Mouse (Mus musculus) cerebellum, adult 2 months (tissue): ENCODE data around the gene Gstcd. TPM values are rescaled to one million over a fixed set of nuclear protein-coding genes. Genes with fewer than 3 reads are reported as not detected.

ENCODE experiments used
- DNase-seq, 2 experiments: peaks; one replicate each; pipeline ENCODE4 v3.0.0; 2021
- H3K27ac ChIP-seq: fragments of 200-500 bp; 2 replicates; pipeline ENCODE4 v1.5.1; 2012; ENCODE audit warnings: low read length, control low read depth, inconsistent platforms; ENCODE audit not compliant: insufficient read depth
- H3K27me3 ChIP-seq: fragments of 200-500 bp; 2 replicates; pipeline ENCODE4 v1.6.1; 2012; ENCODE audit warnings: inconsistent platforms, mild to moderate bottlenecking, low read length, moderate library complexity; ENCODE audit not compliant: control insufficient read depth, insufficient read depth
- H3K4me1 ChIP-seq: fragments of 200-500 bp; 2 replicates; pipeline ENCODE4 v1.6.1; 2011; ENCODE audit warnings: low read length; ENCODE audit not compliant: control insufficient read depth, insufficient read depth
- H3K4me3 ChIP-seq: fragments of 200-500 bp; replicated peaks from 2 replicates; pipeline ENCODE3; 2011; ENCODE audit warnings: mild to moderate bottlenecking, low read depth, low read length, control low read depth; ENCODE audit not compliant: insufficient read depth
- CTCF ChIP-seq: fragments of 200-500 bp; IDR thresholded peaks from 2 replicates; pipeline ENCODE4 v1.5.1; 2011; ENCODE audit warnings: low read depth, mild to moderate bottlenecking, control low read depth, low read length, moderate library complexity, borderline replicate concordance; ENCODE audit not compliant: insufficient read depth
- POLR2A ChIP-seq: fragments of 200-500 bp; IDR thresholded peaks from 2 replicates; pipeline ENCODE4 v1.6.1; 2011; ENCODE audit warnings: low read length, control low read depth, borderline replicate concordance; ENCODE audit not compliant: insufficient read depth
- WGBS: fragments of 180-500 bp; shearing (Covaris S2); methylation state at CpG from one replicate; pipeline ENCODE4 v1.1.7; 2018; 5-methylcytosine and 5-hydroxymethylcytosine counted together
- polyA plus RNA-seq: library from polyadenylated mRNA; depleted of rRNA; stranded (reverse); fragments of >200 nt; gene quantifications from 2 replicates; pipeline ENCODE4 v1.2.3, GENCODE M21; 2012

Gene Gstcd
- polyA plus RNA-seq, 1 experiment: 7.3 TPM

DNA sequence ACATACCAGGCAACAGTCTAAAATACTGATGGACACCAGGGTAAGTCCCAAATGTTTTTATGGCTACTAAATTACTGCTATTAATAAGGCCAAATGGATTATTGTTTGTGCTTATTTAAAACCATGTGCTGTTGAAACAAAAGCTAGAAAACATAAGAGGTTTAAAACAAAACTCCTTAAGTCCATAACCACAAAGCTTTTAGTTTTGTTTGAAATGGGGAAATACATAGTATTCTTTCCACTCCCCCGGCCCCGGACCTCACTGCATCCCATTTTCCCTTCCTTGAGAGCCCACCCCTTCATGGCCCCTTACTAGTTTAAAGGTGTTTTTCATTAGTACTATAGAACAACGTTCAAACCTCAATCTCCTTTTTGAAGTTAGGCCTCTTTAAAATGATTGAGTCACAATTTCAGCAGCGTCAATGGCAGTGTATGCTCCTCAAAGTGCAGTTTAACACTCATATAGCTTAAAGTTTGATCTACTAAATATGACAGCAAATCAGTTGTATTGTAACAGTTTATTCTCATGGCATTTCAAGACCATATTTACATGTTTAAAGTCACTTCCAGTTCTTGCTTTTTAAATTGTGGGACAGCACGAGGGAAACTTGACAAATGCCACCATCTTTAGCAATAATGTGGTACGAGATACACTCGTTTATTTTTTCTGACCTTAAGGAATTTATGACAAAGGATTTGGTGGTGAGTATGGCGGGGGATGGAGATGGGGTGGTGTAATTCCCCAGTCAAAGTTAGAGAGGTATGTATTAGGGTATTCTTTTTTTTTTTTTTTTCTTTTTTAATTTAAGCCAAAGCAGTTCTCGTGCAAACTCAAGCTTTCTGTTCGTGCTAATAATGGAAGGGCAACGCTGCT lies 1.3 kb downstream of the Gstcd start:
- Histone ChIP-seq H3K4me1 (no peaks in the 10 kb centered on the region), H3K27ac (no peak overlapping the region), H3K4me3 (peak overlapping the region; percentile 71), H3K27me3 (no peaks in the 10 kb centered on the region)
- no peak for DNase-seq
- TF ChIP-seq POLR2A: no peak
- TF ChIP-seq CTCF: no peak
- 4% methylated on average over 11 of the region's 11 CpGs for WGBS

DNA sequence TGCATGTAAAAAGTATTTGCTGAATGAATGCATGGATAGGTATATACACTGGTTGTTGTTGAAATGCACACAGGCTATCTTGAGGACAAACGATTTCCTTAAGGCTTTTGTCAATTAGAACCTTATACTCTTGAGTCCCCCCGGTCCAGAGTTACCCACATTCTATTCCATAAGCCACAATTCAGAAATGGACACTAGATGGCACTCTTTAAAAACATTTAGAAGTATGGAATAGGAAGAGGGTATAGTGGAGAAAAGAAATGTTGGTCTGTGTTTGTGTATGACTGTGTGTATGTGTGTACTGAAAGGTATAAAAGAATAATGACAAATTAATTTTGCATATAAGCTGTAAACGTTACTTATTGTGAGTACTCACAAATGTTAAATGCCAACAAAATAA lies 6.0 kb downstream of the Gstcd start:
- Histone ChIP-seq H3K4me1 (no peaks in the 10 kb centered on the region), H3K27me3 (no peaks in the 10 kb centered on the region), H3K27ac (no peak overlapping the region), H3K4me3 (no peak overlapping the region)
- DNase-seq: peak in 1 of 2 experiments; percentile 43
- 59% methylated on average over 3 of the region's 3 CpGs for WGBS
- TF ChIP-seq CTCF: peak; percentile 44; the same call in 1 of the 2 replicates
- no peak for TF ChIP-seq POLR2A

DNA sequence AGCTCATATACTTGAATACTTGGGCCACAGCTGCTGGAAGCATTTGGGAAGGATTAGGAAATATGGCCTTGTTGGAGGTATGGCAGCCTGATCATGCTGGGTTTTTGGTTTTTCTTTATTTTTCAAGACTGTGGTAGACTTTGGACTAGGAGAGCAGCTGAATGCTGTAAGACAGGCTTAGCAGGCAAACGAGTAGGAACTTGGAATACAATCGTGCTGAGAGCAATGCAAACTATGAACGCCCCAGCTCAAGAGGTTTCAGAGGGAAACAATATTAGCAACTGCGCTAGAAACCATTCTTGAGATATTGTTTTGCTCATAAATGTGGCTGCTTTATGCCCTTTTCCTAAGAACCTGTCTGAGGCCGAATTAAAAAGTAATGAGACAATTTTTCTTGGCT lies 9.1 kb downstream of the Gstcd start:
- H3K27ac ChIP-seq: no peak overlapping the region
- H3K27me3 ChIP-seq: no peaks in the 10 kb centered on the region
- H3K4me3 ChIP-seq: no peak overlapping the region
- no peak for TF ChIP-seq CTCF
- TF ChIP-seq POLR2A: no peak
- H3K4me1 ChIP-seq: no peaks in the 10 kb centered on the region
- no peak for DNase-seq
- 89% methylated on average over 5 of the region's 5 CpGs for WGBS

DNA sequence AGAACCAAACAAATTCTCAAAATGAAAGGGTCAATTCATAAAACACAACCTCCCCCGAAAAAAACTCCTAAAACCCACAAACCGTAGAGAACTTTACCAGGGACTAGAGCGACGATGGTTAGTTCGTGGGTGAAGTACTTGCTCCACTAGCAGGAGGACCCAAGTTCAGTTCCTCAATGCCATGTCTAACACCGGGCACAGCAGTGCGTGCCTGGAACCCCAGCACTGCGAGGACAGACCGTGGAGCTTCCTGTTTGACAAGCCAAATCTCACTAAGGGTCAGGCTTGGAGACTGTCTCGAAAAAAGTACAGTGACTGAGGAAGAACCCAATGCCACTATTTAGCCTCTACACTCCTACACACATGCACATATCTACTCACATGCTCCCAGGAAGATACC lies 16.3 kb downstream of the Gstcd start:
- no peak overlapping the region for H3K4me3 ChIP-seq
- DNase-seq: no peak
- no peak overlapping the region for H3K27ac ChIP-seq
- H3K27me3 ChIP-seq: no peaks in the 10 kb centered on the region
- H3K4me1 ChIP-seq: no peaks in the 10 kb centered on the region
- no peak for TF ChIP-seq CTCF
- TF ChIP-seq POLR2A: no peak
- 86% methylated on average over 10 of the region's 10 CpGs for WGBS

DNA sequence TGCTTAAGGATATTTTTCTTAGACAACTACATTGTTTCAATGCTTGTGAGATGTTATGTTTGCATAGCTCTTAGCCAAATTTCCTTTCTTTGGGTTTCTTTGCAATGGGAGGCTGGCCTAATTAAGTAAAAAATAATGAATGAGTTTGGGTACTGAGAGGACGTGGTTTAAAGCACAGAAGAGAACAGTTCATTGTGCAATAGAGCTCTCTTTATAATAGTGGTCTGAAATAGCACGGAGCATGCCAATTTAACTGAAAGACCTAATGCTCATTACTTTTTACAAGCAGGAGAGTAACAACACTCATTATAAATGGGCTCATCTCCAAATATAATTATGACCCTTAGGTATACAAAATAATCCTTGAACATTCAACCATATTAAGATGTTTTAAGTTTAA lies 39.8 kb downstream of the Gstcd start:
- TF ChIP-seq CTCF: no peak
- 78% methylated on average over 2 of the region's 2 CpGs for WGBS
- H3K27ac ChIP-seq: no peak overlapping the region
- no peak overlapping the region for H3K4me3 ChIP-seq
- no peak for DNase-seq
- H3K27me3 ChIP-seq: no peaks in the 10 kb centered on the region
- H3K4me1 ChIP-seq: no peaks in the 10 kb centered on the region

DNA sequence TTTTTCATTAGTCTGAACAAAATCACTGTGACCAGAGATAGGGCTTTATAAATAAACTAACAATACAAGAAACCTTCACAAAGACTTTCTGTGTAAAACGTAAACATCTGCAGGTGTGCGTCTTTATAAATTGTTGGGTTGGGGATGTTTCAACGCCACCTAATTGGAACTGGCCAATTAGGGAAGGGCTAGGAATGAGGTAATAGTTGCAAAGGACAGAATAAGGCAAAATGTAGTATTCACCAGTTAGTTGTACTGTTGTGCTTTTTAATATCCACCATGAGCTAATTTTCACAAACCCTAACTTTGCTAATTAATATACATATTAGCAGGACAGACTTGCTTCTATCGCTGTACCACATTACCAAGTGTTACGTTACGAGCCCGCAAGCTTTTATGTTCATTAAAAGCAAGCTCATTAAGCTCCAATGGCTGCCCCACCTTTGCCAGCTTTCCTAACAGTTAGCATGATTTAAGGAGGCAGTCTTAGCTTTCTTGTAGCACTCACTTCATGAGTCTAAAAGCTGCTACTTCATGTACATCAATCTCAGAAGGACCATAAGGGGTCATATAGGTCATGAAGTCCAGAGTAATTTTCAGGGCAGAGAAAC lies 58.6 kb downstream of the Gstcd start:
- Histone ChIP-seq H3K4me1 (no peaks in the 10 kb centered on the region), H3K27ac (no peak overlapping the region), H3K4me3 (no peak overlapping the region), H3K27me3 (no peaks in the 10 kb centered on the region)
- TF ChIP-seq CTCF (no peak), POLR2A (no peak)
- 93% methylated on average over 7 of the region's 7 CpGs for WGBS
- DNase-seq: no peak

DNA sequence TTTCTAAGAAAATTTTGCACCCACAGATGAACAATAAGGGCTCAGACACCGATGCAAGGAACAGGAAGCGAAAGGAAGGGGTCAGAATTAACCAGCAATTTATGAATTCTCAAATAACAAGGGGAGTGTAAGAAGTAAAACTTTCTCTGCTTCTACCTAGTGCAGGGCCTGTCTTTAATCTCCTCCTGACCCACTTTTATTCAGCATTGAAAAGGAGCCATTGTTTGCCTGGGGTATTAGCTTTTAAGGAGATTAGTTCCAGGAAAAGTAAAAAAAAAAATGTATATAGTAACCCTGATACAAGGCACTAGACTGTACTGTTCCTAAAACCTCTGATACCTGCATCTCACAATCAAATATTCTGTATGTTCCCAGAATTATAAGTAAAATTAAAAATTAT lies 64.9 kb downstream of the Gstcd start:
- H3K4me1 ChIP-seq: no peaks in the 10 kb centered on the region
- H3K27me3 ChIP-seq: no peaks in the 10 kb centered on the region
- 83% methylated on average over 2 of the region's 2 CpGs for WGBS
- H3K4me3 ChIP-seq: no peak overlapping the region
- H3K27ac ChIP-seq: no peak overlapping the region
- TF ChIP-seq POLR2A (no peak), CTCF (no peak)
- DNase-seq: no peak

DNA sequence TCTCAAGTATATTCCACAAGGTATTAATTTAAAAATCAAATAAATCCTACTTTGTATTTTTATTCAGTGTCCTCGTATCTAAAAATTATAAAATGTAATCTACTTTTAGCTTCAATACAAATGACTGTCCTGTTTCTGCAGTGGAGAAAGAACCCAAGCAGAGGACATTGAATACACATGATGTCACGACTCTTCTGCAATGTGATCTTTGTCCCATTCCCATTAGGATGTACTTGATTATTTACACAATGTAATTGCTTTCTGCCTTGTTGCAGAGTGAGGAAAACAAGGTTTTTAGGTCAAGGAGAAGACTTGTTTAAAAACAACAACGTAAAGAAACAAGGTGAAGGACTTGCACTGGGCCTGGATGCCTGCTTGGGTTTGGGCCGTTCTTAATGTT lies 84.6 kb downstream of the Gstcd start:
- no peak for DNase-seq
- TF ChIP-seq CTCF: no peak
- TF ChIP-seq POLR2A: no peak
- no peak overlapping the region for H3K27ac ChIP-seq
- no peaks in the 10 kb centered on the region for H3K4me1 ChIP-seq
- no peak overlapping the region for H3K4me3 ChIP-seq
- H3K27me3 ChIP-seq: no peaks in the 10 kb centered on the region
- WGBS: 88% methylated on average over 4 of the region's 4 CpGs

DNA sequence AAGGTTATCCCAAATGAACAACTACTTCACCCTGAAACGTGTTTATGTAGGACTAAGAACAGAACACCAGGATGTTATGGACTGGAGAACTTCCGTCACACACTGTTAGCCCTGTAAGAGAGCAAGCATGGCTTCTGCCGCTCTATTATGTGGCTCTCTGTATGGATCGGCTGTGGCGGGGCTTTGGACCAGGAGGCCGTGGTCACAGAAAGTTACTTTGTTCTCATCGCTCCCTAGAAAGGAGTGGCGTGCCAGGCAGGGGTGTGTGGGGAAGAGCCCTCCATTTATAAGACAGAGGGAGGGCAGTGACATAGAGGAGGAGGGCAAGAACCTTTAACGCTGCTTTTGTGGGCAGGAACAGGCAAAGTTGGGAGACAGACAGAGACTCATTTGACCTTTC lies 95.5 kb downstream of the Gstcd start:
- no peak for TF ChIP-seq POLR2A
- no peak for TF ChIP-seq CTCF
- H3K27me3 ChIP-seq: no peaks in the 10 kb centered on the region
- WGBS: 51% methylated on average over 9 of the region's 9 CpGs
- DNase-seq: no peak
- H3K27ac ChIP-seq: no peak overlapping the region
- no peak overlapping the region for H3K4me3 ChIP-seq
- no peaks in the 10 kb centered on the region for H3K4me1 ChIP-seq
